Mouse (Mus musculus) stomach, adult 2 months (tissue): ENCODE data around the gene Chrne. TPM values are rescaled to one million over a fixed set of nuclear protein-coding genes. Genes with fewer than 3 reads are reported as not detected.

ENCODE experiments used
- polyA plus RNA-seq: library from polyadenylated mRNA; depleted of rRNA; stranded (reverse); fragments of >200 nt; gene quantifications from 2 replicates; pipeline ENCODE4 v1.2.3, GENCODE M21; 2012; rRNA removed

The Chrne gene
- polyA plus RNA-seq: 0.42 TPM in 1 of 2 replicates, not detected in the other

DNA sequence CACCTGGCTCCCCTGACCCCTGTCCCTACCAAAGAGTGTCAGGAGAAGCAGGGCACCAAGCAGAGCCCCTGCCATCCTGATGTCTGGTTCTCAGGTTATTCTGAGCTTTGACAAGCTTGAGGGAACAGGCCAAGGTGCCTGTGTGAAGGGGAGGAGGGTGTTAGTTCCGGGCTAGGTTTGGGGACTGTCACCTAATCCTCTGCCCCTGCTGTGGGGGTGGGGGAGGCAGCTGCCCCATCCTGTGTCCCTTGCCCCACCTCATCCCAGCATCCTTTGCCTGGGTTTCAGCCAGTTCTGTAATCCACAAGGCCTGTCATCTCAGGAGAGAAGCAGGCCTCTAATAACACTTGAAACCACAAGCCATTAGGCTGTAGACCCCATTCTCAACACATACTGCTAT, at the start of gene Chrne:
Chrne (minus strand) TSS at position 116 of the 400 bp plus-strand sequence.

DNA sequence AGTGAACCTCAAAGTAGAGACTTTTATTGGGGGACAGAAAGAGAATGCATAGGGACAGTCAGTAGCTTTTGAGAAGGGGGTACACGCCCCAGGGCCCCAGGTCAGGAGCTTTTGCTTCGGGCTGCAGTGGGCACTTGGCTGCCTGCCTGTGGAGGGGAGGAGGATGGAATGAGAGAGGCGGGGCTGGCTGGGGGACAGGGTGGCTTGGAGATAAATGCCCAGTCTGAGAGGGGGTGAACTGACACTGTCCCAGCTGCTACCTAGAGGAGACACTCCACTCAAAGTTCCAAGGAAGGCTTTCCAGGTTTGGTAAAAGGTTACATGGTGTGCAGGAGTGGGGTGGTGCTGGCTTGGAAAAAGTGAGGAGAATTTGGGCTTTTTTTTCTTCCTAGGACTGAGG, 37.9 kb upstream of the Chrne start, which contains the start of gene Eno3:
Eno3 (plus strand) TSS at position 239 of the 400 bp plus-strand sequence.

DNA sequence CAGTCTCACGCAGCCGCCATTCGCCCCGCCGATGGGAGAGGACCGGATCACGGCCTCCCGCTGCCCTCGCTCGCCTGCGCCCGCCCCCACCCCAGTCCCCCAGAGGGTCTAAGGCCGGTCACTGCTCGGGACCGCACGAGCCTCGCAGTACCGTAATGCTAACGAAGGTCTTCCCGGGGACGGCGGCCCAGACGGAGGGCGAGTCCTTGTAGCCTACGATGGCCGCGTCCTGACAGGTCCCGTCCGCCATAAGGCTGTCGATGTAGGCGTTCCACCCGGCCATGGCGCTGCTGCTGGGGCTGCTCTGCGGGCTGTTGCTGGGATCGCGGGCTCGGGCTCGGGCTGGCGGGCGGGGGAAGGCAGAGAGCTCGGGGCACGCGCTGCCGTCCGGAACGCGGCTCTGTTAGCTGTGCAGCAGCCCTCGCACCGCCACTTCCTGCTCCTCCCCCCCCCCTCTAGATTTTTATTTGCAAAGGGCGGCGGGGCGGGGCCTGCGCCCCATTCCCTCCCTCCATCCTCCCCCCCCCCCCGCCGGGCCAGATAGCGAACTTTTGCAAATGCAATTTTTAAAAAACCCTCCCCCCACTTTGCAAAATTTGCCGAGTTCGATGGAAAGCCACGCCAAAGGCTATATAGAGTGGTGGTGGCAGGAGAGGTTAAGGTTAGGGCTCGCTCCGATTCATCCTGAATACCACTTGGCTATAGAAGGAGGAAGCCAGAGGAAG, 35.3 kb upstream of the Chrne start, which contains the start of gene Pfn1:
Pfn1 (minus strand) TSS at position 447 of the 725 bp plus-strand sequence.

DNA sequence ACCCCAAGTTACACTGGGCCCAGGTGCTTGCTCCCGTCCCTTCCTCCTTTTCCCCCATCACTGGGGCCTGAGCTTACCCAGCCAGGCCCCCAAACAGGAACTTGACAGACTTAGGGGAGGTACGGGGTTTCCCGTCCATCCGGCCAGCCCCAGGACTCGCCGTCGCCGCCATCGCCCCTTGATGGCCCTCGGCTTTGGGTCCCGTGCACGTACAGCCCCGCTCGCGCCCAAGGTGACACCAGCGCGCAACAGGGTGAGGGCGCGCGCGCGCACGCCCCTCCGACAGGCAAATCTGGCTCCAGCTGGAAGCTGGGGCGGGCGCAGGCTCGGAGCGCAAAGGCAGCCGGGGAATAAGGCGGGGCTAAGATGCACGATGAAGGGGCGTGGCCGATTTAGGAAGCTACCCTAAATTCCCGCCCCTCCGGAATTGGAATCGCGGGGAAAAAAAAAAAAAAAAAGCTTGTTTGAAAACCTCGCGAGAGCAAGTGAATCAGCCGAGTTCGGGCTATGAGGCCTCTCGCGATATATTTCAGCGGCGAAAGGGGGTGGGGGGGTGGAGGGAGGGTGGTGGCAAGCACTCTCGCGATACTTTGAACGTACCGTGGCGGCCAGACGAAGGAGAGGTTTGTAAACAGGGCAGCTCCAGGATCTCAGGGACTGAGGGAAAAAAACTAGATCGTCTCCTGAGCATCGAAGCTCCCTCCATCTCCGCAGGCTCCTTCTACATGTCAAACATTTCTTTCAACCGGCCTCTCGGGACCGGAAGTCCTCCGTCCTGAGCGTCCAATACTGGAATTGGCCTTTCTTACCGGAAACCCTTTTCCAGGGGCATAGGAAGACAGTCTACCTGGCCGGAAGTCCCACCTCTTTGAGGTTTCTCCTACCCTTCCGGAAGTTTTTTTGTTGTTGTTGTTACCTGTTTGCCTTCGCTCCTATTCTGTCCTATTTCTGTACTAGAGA, 28.0 kb upstream of the Chrne start, which contains the start of the genes Rnf167 and Slc25a11:
Rnf167 (plus strand) TSS at position 545 of the 960 bp plus-strand sequence.
Slc25a11 (minus strand) TSS at position 789 of the 960 bp plus-strand sequence.

DNA sequence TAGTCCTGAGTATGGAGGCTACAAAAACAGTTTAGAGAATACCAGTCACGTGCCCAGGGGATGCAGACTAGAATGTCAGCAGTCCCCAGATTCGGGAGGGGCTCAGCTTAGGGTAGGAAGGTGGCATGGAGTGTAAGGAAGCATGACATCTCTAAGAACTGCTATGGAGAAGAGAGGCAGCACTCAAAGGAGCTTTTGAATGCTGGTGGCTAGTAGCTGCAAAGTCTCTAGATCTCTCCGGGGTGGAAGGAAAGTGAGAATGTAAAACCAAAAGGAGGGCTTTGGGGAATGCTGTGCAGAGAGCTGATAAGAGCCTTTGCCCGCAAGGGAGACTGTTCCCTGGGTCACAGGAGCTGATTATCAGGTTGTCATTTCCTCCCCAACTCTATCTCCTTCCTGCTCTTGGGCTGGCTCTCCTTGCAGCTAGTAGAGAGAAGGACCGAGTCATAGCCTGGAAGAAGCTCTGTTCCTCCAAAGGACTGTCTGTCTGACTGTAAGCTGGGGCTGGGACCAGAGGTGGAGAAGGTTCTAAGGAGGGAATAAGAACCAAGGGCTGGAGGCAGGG, 19.8 kb upstream of the Chrne start, which contains the start of gene Gp1ba:
Gp1ba (plus strand) TSS at position 409 of the 565 bp plus-strand sequence.

DNA sequence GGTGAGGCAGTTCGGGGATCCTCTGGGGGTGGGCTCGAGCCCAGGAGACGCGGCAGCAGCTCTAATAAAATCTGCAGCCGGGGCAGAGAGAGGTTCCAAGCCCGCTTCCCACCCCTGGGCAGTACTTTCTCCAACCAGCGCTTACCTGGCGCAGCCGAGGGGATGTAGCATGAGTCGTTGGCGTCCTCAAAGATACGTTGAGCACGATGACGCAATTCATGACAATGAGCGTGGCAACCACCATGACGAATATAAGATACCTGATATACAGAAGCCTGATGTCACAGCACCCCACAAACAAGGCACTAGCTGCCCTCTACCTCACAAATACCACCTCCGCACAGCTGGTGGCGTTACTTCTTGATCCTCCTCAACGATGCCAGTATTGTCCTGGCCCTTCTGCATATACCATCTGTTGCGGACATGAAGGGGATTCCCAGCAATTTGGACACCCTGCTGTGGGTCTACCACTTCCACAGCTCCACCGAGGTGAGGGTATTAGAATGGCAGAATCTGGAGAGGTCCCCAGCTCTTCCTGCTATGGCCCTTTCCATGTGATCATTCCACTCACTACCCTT, 3.4 kb downstream of the Chrne start, which contains the start of gene 4930544D05Rik:
4930544D05Rik (plus strand) TSS at position 333 of the 578 bp plus-strand sequence.

Other genes starting within 250 kb of the Chrne start
- gene Pelp1, start 209.2 kb downstream of the Chrne start, polyA plus RNA-seq: 9.3 and 10.3 TPM in 2 replicates
- gene Arrb2, start 186.6 kb downstream of the Chrne start, polyA plus RNA-seq: 16.9 and 23.4 TPM in 2 replicates
- 6.9 and 7.9 TPM in 2 replicates for gene Med11, start 167.3 kb downstream of the Chrne start, polyA plus RNA-seq
- 2.3 TPM in 2 replicates for gene Zmynd15, start 159.8 kb downstream of the Chrne start, polyA plus RNA-seq
- gene Cxcl16, start 159.2 kb downstream of the Chrne start, polyA plus RNA-seq: 14.1 and 16.5 TPM in 2 replicates
- gene Tm4sf5, start 114.0 kb downstream of the Chrne start, polyA plus RNA-seq: 9.1 and 10.4 TPM in 2 replicates
- not detected in 2 replicates for gene Vmo1, start 104.6 kb downstream of the Chrne start, polyA plus RNA-seq
- 0.10 TPM in 1 of 2 replicates, not detected in the other for gene Gltpd2, start 100.0 kb downstream of the Chrne start, polyA plus RNA-seq
- gene Psmb6, start 93.8 kb downstream of the Chrne start, polyA plus RNA-seq: 154 and 176 TPM in 2 replicates
- not detected in 2 replicates for gene Gm40193, start 86.3 kb downstream of the Chrne start, polyA plus RNA-seq
- 25.1 and 27.7 TPM in 2 replicates for gene Pld2, start 79.2 kb downstream of the Chrne start, polyA plus RNA-seq
- gene Mink1, start 56.3 kb downstream of the Chrne start, polyA plus RNA-seq: 57.1 and 69.6 TPM in 2 replicates
- not detected in 2 replicates for gene 4930544D05Rik, start 3.4 kb downstream of the Chrne start, polyA plus RNA-seq
- 0.05 and 0.16 TPM in 2 replicates for gene Gp1ba, start 19.9 kb upstream of the Chrne start, polyA plus RNA-seq
- gene Rnf167, start 28.0 kb upstream of the Chrne start, polyA plus RNA-seq: 33.9 and 37.1 TPM in 2 replicates
- 46.6 and 58.0 TPM in 2 replicates for gene Slc25a11, start 28.3 kb upstream of the Chrne start, polyA plus RNA-seq
- 1,547 and 3,714 TPM in 2 replicates for gene Pfn1, start 35.4 kb upstream of the Chrne start, polyA plus RNA-seq
- gene Eno3, start 38.0 kb upstream of the Chrne start, polyA plus RNA-seq: 17.5 and 26.2 TPM in 2 replicates
- gene Spag7, start 50.2 kb upstream of the Chrne start, polyA plus RNA-seq: 8.1 and 8.5 TPM in 2 replicates
- 17.7 and 19.8 TPM in 2 replicates for gene Camta2, start 68.9 kb upstream of the Chrne start, polyA plus RNA-seq
- gene Inca1, start 80.9 kb upstream of the Chrne start, polyA plus RNA-seq: 0.63 and 1.0 TPM in 2 replicates
- gene Kif1c, start 81.3 kb upstream of the Chrne start, polyA plus RNA-seq: 42.2 and 58.4 TPM in 2 replicates
- 0.48 and 0.54 TPM in 2 replicates for gene Zfp3, start 145.0 kb upstream of the Chrne start, polyA plus RNA-seq
- gene Scimp, start 193.4 kb upstream of the Chrne start, polyA plus RNA-seq: 0.06 and 0.09 TPM in 2 replicates
- 0.52 and 0.73 TPM in 2 replicates for gene Rabep1, start 225.6 kb upstream of the Chrne start, polyA plus RNA-seq